30 mouse cellular contexts compared by ENCODE assay signal in genomic region chr19:40469792-40470191, GRCm38 (mm10). TPM values are rescaled to one million over a fixed set of nuclear protein-coding genes. Genes with fewer than 3 reads are reported as not detected.
DNase-seq lines count a peak whose midpoint lies in the region; ATAC-seq lines count a peak whose summit lies in the region.
"Had no signal": no experiment of that assay in that cellular context is flagged by ENCODE, and none has a peak within 500 bp of the region (broad histone marks: within the 10 kb centered on the region; RNA-seq: fewer than 3 reads in every experiment).

No protein-coding gene starts in this region.

- no peak for ATAC-seq in forebrain, embryonic 15.5 days (replicated peaks)
- no peak for ATAC-seq in intestine, embryonic 16.5 days
- ATAC-seq in intestine, embryonic 15.5 days = no peak
- ATAC-seq: forebrain, embryonic 13.5 days; forebrain, postnatal 0 days; hindbrain, embryonic 16.5 days; intestine, postnatal 0 days had no signal

- H3K36me3 ChIP-seq in forebrain, embryonic 15.5 days = no peaks in the 10 kb centered on the region
- H3K36me3 ChIP-seq in forebrain, embryonic 10.5 days (replicated peaks) = no peaks in the 10 kb centered on the region
- no peaks in the 10 kb centered on the region for H3K36me3 ChIP-seq in intestine, embryonic 16.5 days (ENCODE audit: control insufficient read depth, insufficient read depth, low read length)
- no peaks in the 10 kb centered on the region for H3K36me3 ChIP-seq in intestine, embryonic 15.5 days
- H3K36me3 ChIP-seq: embryonic facial prominence, embryonic 12.5 days; heart, embryonic 12.5 days; heart, embryonic 15.5 days; hindbrain, embryonic 10.5 days had no signal

- 0 out of 2 replicates have a peak overlapping the region, but pooled peaks have one; percentile 1 for H3K27ac ChIP-seq in forebrain, embryonic 15.5 days (replicated peaks)
- H3K27ac ChIP-seq in forebrain, embryonic 10.5 days = no peak overlapping the region
- H3K27ac ChIP-seq in intestine, embryonic 16.5 days (ENCODE audit: low read length) = 0 out of 2 replicates have a peak overlapping the region, but pooled peaks have one; percentile 0
- H3K27ac ChIP-seq in intestine, embryonic 15.5 days = no peak overlapping the region
- H3K27ac ChIP-seq: embryonic facial prominence, embryonic 12.5 days; hindbrain, embryonic 10.5 days; hindbrain, embryonic 13.5 days had no signal

- H3K9ac ChIP-seq in forebrain, embryonic 15.5 days (replicated peaks) = no peak overlapping the region
- no peak overlapping the region for H3K9ac ChIP-seq in intestine, embryonic 16.5 days (ENCODE audit: low read depth, low read length)
- H3K9ac ChIP-seq in intestine, embryonic 15.5 days = no peak overlapping the region
- H3K9ac ChIP-seq: embryonic facial prominence, embryonic 12.5 days; forebrain, embryonic 13.5 days; forebrain, postnatal 0 days; heart, embryonic 12.5 days; heart, embryonic 15.5 days; hindbrain, embryonic 13.5 days had no signal

- 78% methylated on average over 5 of the region's 5 CpGs for WGBS in forebrain, embryonic 15.5 days
- 90% methylated on average over 5 of the region's 5 CpGs for WGBS in forebrain, embryonic 10.5 days
- WGBS in intestine, embryonic 16.5 days = 85% methylated on average over 5 of the region's 5 CpGs
- 84% methylated on average over 5 of the region's 5 CpGs for WGBS in intestine, embryonic 15.5 days

- DNase-seq in forebrain, embryonic 10.5 days (ENCODE audit: extremely low spot score, low spot score) = no peak
- peak; percentile 30 to 70 for DNase-seq in left cerebral cortex, postnatal 14 days (ENCODE audit: low spot score in 2 of 2)
- no peak for DNase-seq in left cerebral cortex, postnatal 36 days (ENCODE audit: low spot score in 2 of 2)
- peak; percentile 50 for DNase-seq in telencephalon, adult 2 months (ENCODE audit: low read depth, low spot score)
- DNase-seq: adrenal gland, adult 2 months; adrenal gland, postnatal 14 days; B cell, adult 2 months; cerebellum, adult 11-12 months; cerebellum, adult 8-10 months; cerebellum, postnatal 10 days; cerebellum, postnatal 36 days; forebrain, postnatal 0 days; gastrocnemius, postnatal 25 days; heart, adult 18-20 months; heart, postnatal 10 days; heart, postnatal 36 days had no signal

- no peak overlapping the region for H3K4me2 ChIP-seq in forebrain, embryonic 15.5 days (replicated peaks)
- H3K4me2 ChIP-seq in intestine, embryonic 16.5 days (ENCODE audit: low read depth, low read length) = no peak overlapping the region
- no peak overlapping the region for H3K4me2 ChIP-seq in intestine, embryonic 15.5 days (replicated peaks)
- H3K4me2 ChIP-seq: embryonic facial prominence, embryonic 12.5 days; forebrain, embryonic 13.5 days; heart, embryonic 12.5 days; heart, embryonic 15.5 days; hindbrain, embryonic 13.5 days had no signal

- H3K9me3 ChIP-seq in forebrain, embryonic 15.5 days = no peaks in the 10 kb centered on the region
- H3K9me3 ChIP-seq in forebrain, embryonic 10.5 days = no peaks in the 10 kb centered on the region
- H3K9me3 ChIP-seq in intestine, embryonic 16.5 days (ENCODE audit: control insufficient read depth, low read length) = no peaks in the 10 kb centered on the region
- no peaks in the 10 kb centered on the region for H3K9me3 ChIP-seq in intestine, embryonic 15.5 days
- H3K9me3 ChIP-seq: embryonic facial prominence, embryonic 12.5 days; forebrain, embryonic 13.5 days; G1E; heart, embryonic 12.5 days; heart, embryonic 15.5 days; hindbrain, embryonic 13.5 days had no signal

- no peaks in the 10 kb centered on the region for H3K27me3 ChIP-seq in forebrain, embryonic 15.5 days
- H3K27me3 ChIP-seq in forebrain, embryonic 10.5 days (ENCODE audit: poor library complexity, severe bottlenecking) = no peaks in the 10 kb centered on the region
- H3K27me3 ChIP-seq in intestine, embryonic 16.5 days (replicated peaks; ENCODE audit: control insufficient read depth, insufficient read depth, low read length) = no peaks in the 10 kb centered on the region
- H3K27me3 ChIP-seq in intestine, embryonic 15.5 days (replicated peaks) = no peaks in the 10 kb centered on the region
- H3K27me3 ChIP-seq: CH12.LX; embryonic facial prominence, embryonic 12.5 days; forebrain, embryonic 13.5 days; heart, embryonic 12.5 days; heart, embryonic 15.5 days; hindbrain, embryonic 13.5 days had no signal

- intact Hi-C loops in left cerebral cortex, postnatal 14 days (cut with DNase I) = loop anchor here (5.0 kb wide), 2 partner anchors 37 to 43 kb away; partner anchors contain the start of gene Sorbs1
- intact Hi-C loops in left cerebral cortex, postnatal 36 days (cut with DNase I) = no loop called here

- peaks cover 50% of the 10 kb centered on the region for H3K4me1 ChIP-seq in forebrain, embryonic 15.5 days
- H3K4me1 ChIP-seq in forebrain, embryonic 10.5 days = peaks cover 5% of the 10 kb centered on the region; the same call in 1 of the 2 replicates
- H3K4me1 ChIP-seq in intestine, embryonic 16.5 days (ENCODE audit: control insufficient read depth, insufficient read depth, low read length) = 0 out of 2 replicates have a peak, but pooled peaks cover 3% of the 10 kb centered on the region
- no peaks in the 10 kb centered on the region for H3K4me1 ChIP-seq in intestine, embryonic 15.5 days (replicated peaks)
- H3K4me1 ChIP-seq: embryonic facial prominence, embryonic 12.5 days had no signal

- H3K4me3 ChIP-seq in forebrain, embryonic 15.5 days = no peak overlapping the region
- H3K4me3 ChIP-seq in forebrain, embryonic 10.5 days = no peak overlapping the region
- H3K4me3 ChIP-seq in intestine, embryonic 16.5 days (ENCODE audit: low read length) = no peak overlapping the region
- no peak overlapping the region for H3K4me3 ChIP-seq in intestine, embryonic 15.5 days (replicated peaks)
- H3K4me3 ChIP-seq: embryonic facial prominence, embryonic 12.5 days; erythroblast, embryonic 14.5 days; forebrain, embryonic 13.5 days; heart, embryonic 12.5 days; heart, embryonic 15.5 days; hindbrain, embryonic 10.5 days; hindbrain, embryonic 13.5 days had no signal

RNA-seq across cellular contexts. Expression of gene Sorbs1, which starts 43.8 kb away (rescaled TPM):
- polyA plus RNA-seq in forebrain, embryonic 15.5 days (2015; fragmentation: Nextera tagmentation; extraction: Ambion mirVana) = 111 and 118 TPM in 2 replicates
- 36.3 and 39.0 TPM in 2 replicates for polyA plus RNA-seq in forebrain, embryonic 10.5 days (2016; fragmentation: Nextera tagmentation; extraction: Ambion mirVana)
- polyA plus RNA-seq in intestine, embryonic 16.5 days (2015; fragmentation: Nextera tagmentation; extraction: Ambion mirVana) = 80.0 and 84.3 TPM in 2 replicates
- polyA plus RNA-seq in intestine, embryonic 15.5 days (2015; fragmentation: Nextera tagmentation; extraction: Ambion mirVana) = 72.1 and 76.3 TPM in 2 replicates
- total RNA-seq in left cerebral cortex, postnatal 14 days (2021) = 100 to 1,000 TPM; 108 to 126 TPM
- total RNA-seq in left cerebral cortex, postnatal 36 days (2021) = 100 to 1,000 TPM; 111 to 167 TPM

Comparison
In these comparisons a context has a peak if more than half of its experiments do, and no peak if none do; other contexts are left out.
1. H3K27ac ChIP-seq: peak in forebrain, embryonic 15.5 days (single experiment) and intestine, embryonic 16.5 days (single experiment); none in forebrain, embryonic 10.5 days (single experiment) and intestine, embryonic 15.5 days (single experiment).
2. DNase-seq: peak in left cerebral cortex, postnatal 14 days (2 of 2) and telencephalon, adult 2 months (single experiment); none in forebrain, embryonic 10.5 days (single experiment) and left cerebral cortex, postnatal 36 days (0 of 2).